ENCODE assay signal across 21 mouse cellular contexts in the genomic region with DNA sequence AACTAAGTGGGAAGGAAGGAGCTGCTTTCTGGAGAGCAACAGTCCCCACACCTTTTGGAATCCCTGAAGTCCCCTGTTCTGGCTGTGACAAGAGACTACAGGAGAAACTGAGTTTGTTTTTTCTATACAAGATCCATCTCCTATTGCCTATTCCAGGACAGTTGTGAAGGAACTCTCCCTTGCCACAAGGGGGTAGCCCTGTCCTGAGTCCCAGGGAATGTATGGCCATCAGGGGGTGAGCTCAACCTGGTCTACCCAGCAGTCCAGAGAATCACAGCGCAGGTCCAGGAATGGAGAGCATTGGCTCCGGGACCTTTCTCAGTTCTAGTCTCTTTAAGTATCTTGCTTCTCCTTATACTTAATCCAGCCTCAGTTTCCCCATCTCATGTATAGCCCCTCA. TPM values are rescaled to one million over a fixed set of nuclear protein-coding genes. Genes with fewer than 3 reads are reported as not detected.
A peak's percentile ranks its signal among the peaks of the same experiment; 100 is the strongest.
DNase-seq lines count a peak whose midpoint lies in the region; ATAC-seq and TF ChIP-seq lines count a peak whose summit lies in the region.
"Had no signal": no experiment of that assay in that cellular context is flagged by ENCODE, and none has a peak within 500 bp of the region (broad histone marks: within the 10 kb centered on the region; RNA-seq: fewer than 3 reads in every experiment).

No protein-coding gene starts in this region.

- H3K9me3 ChIP-seq in intestine, postnatal 0 days (ENCODE audit: control insufficient read depth), result no peaks in the 10 kb centered on the region
- H3K9me3 ChIP-seq in intestine, embryonic 16.5 days (ENCODE audit: control insufficient read depth, low read length), result no peaks in the 10 kb centered on the region
- H3K9me3 ChIP-seq: embryonic facial prominence, embryonic 15.5 days; forebrain, embryonic 10.5 days; G1E; heart, embryonic 10.5 days; limb, embryonic 15.5 days; midbrain, embryonic 15.5 days had no signal

- TF ChIP-seq POLR2A in testis, adult 2 months (IDR thresholded peaks at IDR 0.05; ENCODE audit: control insufficient read depth, low read depth, low read length), result no peak
- TF ChIP-seq POLR2A in cortical plate, adult 2 months (IDR thresholded peaks at IDR 0.05; ENCODE audit: extremely low read depth, insufficient read depth, low read length), result no peak

- DNase-seq in testis, postnatal 10 days (ENCODE audit: low spot score), result no peak
- no peak for DNase-seq in cerebellum, adult 9-11 months
- DNase-seq in gastrocnemius, postnatal 25 days, result no peak
- DNase-seq: adrenal gland, postnatal 10 days; cerebellum, adult 18-20 months; gastrocnemius, postnatal 36 days; heart, postnatal 36 days; kidney, adult 8-10 months; kidney, postnatal 4 days had no signal

- no peak for ATAC-seq in intestine, postnatal 0 days
- no peak for ATAC-seq in intestine, embryonic 16.5 days
- ATAC-seq: hindbrain, embryonic 16.5 days; midbrain, embryonic 15.5 days had no signal

- no peak overlapping the region for H3K4me3 ChIP-seq in intestine, postnatal 0 days (ENCODE audit: low read depth, low read length)
- H3K4me3 ChIP-seq in intestine, embryonic 16.5 days (ENCODE audit: low read length), result no peak overlapping the region
- H3K4me3 ChIP-seq in testis, adult 2 months (ENCODE audit: control insufficient read depth, low read depth, low read length), result no peak overlapping the region
- H3K4me3 ChIP-seq in cortical plate, adult 2 months (ENCODE audit: insufficient read depth, low read length), result no peak overlapping the region
- H3K4me3 ChIP-seq: embryonic facial prominence, embryonic 15.5 days; forebrain, embryonic 10.5 days; heart, embryonic 10.5 days; limb, embryonic 15.5 days; midbrain, embryonic 15.5 days had no signal

- H3K4me2 ChIP-seq in intestine, postnatal 0 days (replicated peaks; ENCODE audit: low read depth), result no peak overlapping the region
- no peak overlapping the region for H3K4me2 ChIP-seq in intestine, embryonic 16.5 days (ENCODE audit: low read depth, low read length)
- H3K4me2 ChIP-seq: embryonic facial prominence, embryonic 15.5 days; limb, embryonic 15.5 days; midbrain, embryonic 15.5 days had no signal

- H3K27ac ChIP-seq in intestine, postnatal 0 days (ENCODE audit: low read depth, low read length), result no peak overlapping the region
- H3K27ac ChIP-seq in intestine, embryonic 16.5 days (ENCODE audit: low read length), result no peak overlapping the region
- H3K27ac ChIP-seq in testis, adult 2 months (ENCODE audit: control insufficient read depth, insufficient read depth, low read depth, low read length), result no peak overlapping the region
- H3K27ac ChIP-seq in cortical plate, adult 2 months (ENCODE audit: insufficient read depth, low read length), result no peak overlapping the region
- H3K27ac ChIP-seq: embryonic facial prominence, embryonic 15.5 days; forebrain, embryonic 10.5 days; heart, embryonic 10.5 days; limb, embryonic 15.5 days; midbrain, embryonic 15.5 days had no signal

- no peak overlapping the region for H3K9ac ChIP-seq in intestine, postnatal 0 days (ENCODE audit: low read depth, low read length)
- no peak overlapping the region for H3K9ac ChIP-seq in intestine, embryonic 16.5 days (ENCODE audit: low read depth, low read length)
- H3K9ac ChIP-seq: embryonic facial prominence, embryonic 15.5 days; limb, embryonic 15.5 days; midbrain, embryonic 15.5 days had no signal

- H3K27me3 ChIP-seq in intestine, postnatal 0 days (replicated peaks; ENCODE audit: control insufficient read depth, insufficient read depth, low read length), result no peaks in the 10 kb centered on the region
- no peaks in the 10 kb centered on the region for H3K27me3 ChIP-seq in intestine, embryonic 16.5 days (replicated peaks; ENCODE audit: control insufficient read depth, insufficient read depth, low read length)
- no peaks in the 10 kb centered on the region for H3K27me3 ChIP-seq in testis, adult 2 months (ENCODE audit: control insufficient read depth, insufficient read depth, low read length)
- H3K27me3 ChIP-seq: embryonic facial prominence, embryonic 15.5 days; limb, embryonic 15.5 days; midbrain, embryonic 15.5 days had no signal

- WGBS in intestine, postnatal 0 days, result 63% methylated on average over 2 of the region's 2 CpGs
- 66% methylated on average over 2 of the region's 2 CpGs for WGBS in intestine, embryonic 16.5 days

- TF ChIP-seq CTCF in intestine, postnatal 0 days (IDR thresholded peaks at IDR 0.05; ENCODE audit: low read depth), result peak; percentile 58
- TF ChIP-seq CTCF in testis, adult 2 months (IDR thresholded peaks at IDR 0.05; ENCODE audit: control insufficient read depth, insufficient read depth, insufficient replicate concordance, low read depth, low read length), result peak; percentile 18; the same call in 1 of the 2 replicates
- TF ChIP-seq CTCF in cortical plate, adult 2 months (IDR thresholded peaks at IDR 0.05; ENCODE audit: extremely low read depth, insufficient read depth, low read length), result 0 out of 2 replicates have a peak, but pooled peaks have one; percentile 9

- no peaks in the 10 kb centered on the region for H3K4me1 ChIP-seq in intestine, postnatal 0 days (replicated peaks; ENCODE audit: control insufficient read depth, insufficient read depth, low read length)
- H3K4me1 ChIP-seq in intestine, embryonic 16.5 days (ENCODE audit: control insufficient read depth, insufficient read depth, low read length), result peaks cover 7% of the 10 kb centered on the region
- H3K4me1 ChIP-seq in testis, adult 2 months (ENCODE audit: control insufficient read depth, insufficient read depth, low read length), result peaks cover 4% of the 10 kb centered on the region
- H3K4me1 ChIP-seq in cortical plate, adult 2 months (ENCODE audit: control insufficient read depth, insufficient read depth, low read length), result peaks cover 2% of the 10 kb centered on the region

- H3K36me3 ChIP-seq in intestine, postnatal 0 days (ENCODE audit: control insufficient read depth, insufficient read depth), result no peaks in the 10 kb centered on the region
- no peaks in the 10 kb centered on the region for H3K36me3 ChIP-seq in intestine, embryonic 16.5 days (ENCODE audit: control insufficient read depth, insufficient read depth, low read length)
- H3K36me3 ChIP-seq in testis, adult 2 months (ENCODE audit: control insufficient read depth, insufficient read depth, low read length), result no peaks in the 10 kb centered on the region
- H3K36me3 ChIP-seq: embryonic facial prominence, embryonic 15.5 days; forebrain, embryonic 10.5 days; G1E; heart, embryonic 10.5 days; limb, embryonic 15.5 days; midbrain, embryonic 15.5 days had no signal

RNA-seq across cellular contexts. Expression of gene Arf1, which starts 4.7 kb away (rescaled TPM):
- polyA plus RNA-seq in intestine, postnatal 0 days (2015; fragmentation: Nextera tagmentation; extraction: Ambion mirVana), result 574 and 605 TPM in 2 replicates
- polyA plus RNA-seq in intestine, embryonic 16.5 days (2015; fragmentation: Nextera tagmentation; extraction: Ambion mirVana), result 733 and 751 TPM in 2 replicates
- 243 and 247 TPM in 2 replicates for polyA plus RNA-seq in testis, adult 2 months (2012; rRNA removed)
- 569 and 571 TPM in 2 replicates for polyA plus RNA-seq in cortical plate, adult 2 months (2012; rRNA removed)
- 100 to 1,000 TPM; 193 to 199 TPM for total RNA-seq in gastrocnemius, postnatal 25 days (2021)

RNA-seq across cellular contexts. Expression of gene 2310033P09Rik, which starts 24.7 kb away (rescaled TPM):
- polyA plus RNA-seq in intestine, postnatal 0 days (2015; fragmentation: Nextera tagmentation; extraction: Ambion mirVana), result 24.1 and 30.6 TPM in 2 replicates
- 32.7 and 33.1 TPM in 2 replicates for polyA plus RNA-seq in intestine, embryonic 16.5 days (2015; fragmentation: Nextera tagmentation; extraction: Ambion mirVana)
- polyA plus RNA-seq in testis, adult 2 months (2012; rRNA removed), result 11.1 and 13.3 TPM in 2 replicates
- polyA plus RNA-seq in cortical plate, adult 2 months (2012; rRNA removed), result 29.5 and 31.0 TPM in 2 replicates
- 1 to 10 TPM; 2.8 to 3.3 TPM for total RNA-seq in gastrocnemius, postnatal 25 days (2021)

RNA-seq across cellular contexts. Expression of gene Mrpl55, which starts 30.5 kb away (rescaled TPM):
- polyA plus RNA-seq in intestine, postnatal 0 days (2015; fragmentation: Nextera tagmentation; extraction: Ambion mirVana), result 87.1 and 96.5 TPM in 2 replicates
- 101 and 104 TPM in 2 replicates for polyA plus RNA-seq in intestine, embryonic 16.5 days (2015; fragmentation: Nextera tagmentation; extraction: Ambion mirVana)
- polyA plus RNA-seq in testis, adult 2 months (2012; rRNA removed), result 75.8 and 82.3 TPM in 2 replicates
- polyA plus RNA-seq in cortical plate, adult 2 months (2012; rRNA removed), result 53.6 and 57.1 TPM in 2 replicates
- 10 to 100 TPM; 47.8 to 48.4 TPM for total RNA-seq in gastrocnemius, postnatal 25 days (2021)

RNA-seq across cellular contexts. Expression of gene Guk1, which starts 40.8 kb away (rescaled TPM):
- polyA plus RNA-seq in intestine, postnatal 0 days (2015; fragmentation: Nextera tagmentation; extraction: Ambion mirVana), result 110 and 119 TPM in 2 replicates
- 114 and 115 TPM in 2 replicates for polyA plus RNA-seq in intestine, embryonic 16.5 days (2015; fragmentation: Nextera tagmentation; extraction: Ambion mirVana)
- polyA plus RNA-seq in testis, adult 2 months (2012; rRNA removed), result 168 and 188 TPM in 2 replicates
- polyA plus RNA-seq in cortical plate, adult 2 months (2012; rRNA removed), result 278 and 287 TPM in 2 replicates
- total RNA-seq in gastrocnemius, postnatal 25 days (2021), result 10 to 100 TPM; 18.7 to 24.5 TPM

RNA-seq across cellular contexts. Expression of gene Gjc2, which starts 49.8 kb away (rescaled TPM):
- 2.2 and 2.3 TPM in 2 replicates for polyA plus RNA-seq in intestine, postnatal 0 days (2015; fragmentation: Nextera tagmentation; extraction: Ambion mirVana)
- polyA plus RNA-seq in intestine, embryonic 16.5 days (2015; fragmentation: Nextera tagmentation; extraction: Ambion mirVana), result 0.81 and 1.4 TPM in 2 replicates
- polyA plus RNA-seq in testis, adult 2 months (2012; rRNA removed), result 2.1 and 2.7 TPM in 2 replicates
- 24.8 and 32.3 TPM in 2 replicates for polyA plus RNA-seq in cortical plate, adult 2 months (2012; rRNA removed)
- total RNA-seq in gastrocnemius, postnatal 25 days (2021), result under 1 TPM; 0.33 to 0.48 TPM
- total RNA-seq: G1E; megakaryocyte, adult 5-6 weeks had no signal
- polyA plus RNA-seq: forebrain, embryonic 10.5 days; G1E; heart, embryonic 10.5 days had no signal
